Mouse (Mus musculus): Measurements from ENCODE around the gene Cfi. TPM values are rescaled to one million over a fixed set of nuclear protein-coding genes. Genes with fewer than 3 reads are reported as not detected.

The Cfi gene
- polyA plus RNA-seq, 1 experiment, result 0.04 TPM

DNA sequence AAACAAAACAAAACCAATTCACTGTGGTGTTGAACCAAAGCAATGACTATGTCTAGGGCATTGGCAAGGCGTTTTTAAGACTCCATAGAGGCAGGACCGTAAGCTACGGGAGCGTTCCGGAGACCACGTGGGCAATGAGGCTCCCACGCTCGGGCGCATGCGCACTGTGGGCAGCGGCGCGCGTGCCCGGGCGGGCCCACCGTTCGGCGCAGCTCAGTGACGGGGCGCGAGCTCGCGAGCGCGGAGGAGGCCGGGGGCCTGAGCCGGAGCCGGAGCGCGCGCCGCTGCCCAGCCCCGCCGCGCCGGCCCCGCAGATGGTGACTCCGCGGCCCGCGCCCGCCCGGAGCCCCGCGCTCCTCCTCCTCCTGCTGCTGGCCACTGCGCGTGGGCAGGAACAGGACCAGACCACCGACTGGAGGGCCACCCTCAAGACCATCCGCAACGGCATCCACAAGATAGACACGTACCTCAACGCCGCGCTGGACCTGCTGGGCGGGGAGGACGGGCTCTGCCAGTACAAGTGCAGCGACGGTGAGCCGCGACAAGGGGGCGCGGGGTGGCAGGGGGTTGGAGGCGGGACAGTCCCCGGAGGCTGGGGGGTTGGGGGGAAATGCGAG lies 42.8 kb downstream of the Cfi start, which contains the start of gene Pla2g12a:
Gene Pla2g12a (plus strand): TSS at position 202 of the 617 bp plus-strand sequence.
- TF ChIP-seq CTCF (IDR thresholded peaks at IDR 0.05; ENCODE audit: borderline replicate concordance, extremely low read depth, insufficient read depth, insufficient read length) (no peak; the same call in 1 of the 2 replicates), POLR2A (IDR thresholded peaks at IDR 0.05; ENCODE audit: borderline replicate concordance, extremely low read depth, insufficient read depth, insufficient read length, poor library complexity, severe bottlenecking) (peak; percentile 72)
- DNase-seq (ENCODE audit: low read depth), result peak; percentile 95

DNA sequence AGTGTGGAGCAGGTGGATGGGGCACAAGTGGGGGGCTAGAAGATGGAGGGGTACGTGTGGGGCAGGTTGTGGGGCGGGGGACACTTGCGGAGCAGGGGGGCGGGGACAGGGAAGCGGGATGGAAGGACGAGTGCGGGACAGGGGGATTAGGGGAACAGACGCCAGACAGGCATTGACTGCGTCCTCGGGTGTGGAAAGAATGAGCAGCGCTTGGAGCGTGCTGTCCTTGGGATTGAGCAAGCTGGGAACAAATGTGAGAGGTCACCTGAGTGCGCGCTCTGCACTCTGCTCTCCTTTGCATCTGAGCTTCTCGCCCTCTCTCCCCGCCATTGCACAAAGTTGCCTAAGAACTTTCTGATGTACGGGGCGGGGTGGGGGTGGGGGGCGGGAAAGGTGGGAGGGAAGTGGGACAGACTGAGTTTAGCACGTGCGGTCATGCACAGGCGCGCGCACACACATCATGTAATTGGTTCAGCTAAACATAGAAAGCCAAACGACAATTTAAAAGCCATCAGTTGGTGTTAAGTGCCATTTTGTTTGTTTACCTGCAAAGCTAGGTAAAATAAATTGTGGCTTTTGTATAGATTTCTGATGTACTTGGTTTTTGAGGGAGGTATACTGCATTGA lies 43.6 kb downstream of the Cfi start:
- TF ChIP-seq CTCF (IDR thresholded peaks at IDR 0.05; ENCODE audit: borderline replicate concordance, extremely low read depth, insufficient read depth, insufficient read length) (no peak), POLR2A (IDR thresholded peaks at IDR 0.05; ENCODE audit: borderline replicate concordance, extremely low read depth, insufficient read depth, insufficient read length, poor library complexity, severe bottlenecking) (no peak)
- DNase-seq (ENCODE audit: low read depth), result peak; percentile 64

DNA sequence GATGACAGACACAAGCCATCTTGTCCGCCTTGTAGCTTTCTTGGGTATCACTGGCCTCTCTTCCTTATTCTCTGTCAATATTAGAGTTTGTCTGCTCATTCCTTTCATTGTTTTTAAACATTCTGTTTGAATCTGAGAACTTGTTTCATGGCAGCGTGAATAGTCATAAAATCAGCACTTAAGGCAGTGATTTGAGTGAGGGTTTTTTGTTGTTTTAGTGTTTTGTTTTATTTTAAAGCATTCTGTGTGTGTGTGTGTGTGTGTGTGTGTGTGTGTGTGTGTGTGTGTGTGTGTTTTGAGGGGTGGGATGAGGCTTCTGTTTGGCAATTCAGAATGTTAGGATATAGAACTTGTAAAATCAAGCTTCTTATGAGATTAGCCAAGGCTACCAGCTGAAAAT lies 44.2 kb downstream of the Cfi start:
- TF ChIP-seq POLR2A (IDR thresholded peaks at IDR 0.05; ENCODE audit: borderline replicate concordance, extremely low read depth, insufficient read depth, insufficient read length, poor library complexity, severe bottlenecking) (no peak), CTCF (IDR thresholded peaks at IDR 0.05; ENCODE audit: borderline replicate concordance, extremely low read depth, insufficient read depth, insufficient read length) (no peak)
- no peak for DNase-seq (ENCODE audit: low read depth)

DNA sequence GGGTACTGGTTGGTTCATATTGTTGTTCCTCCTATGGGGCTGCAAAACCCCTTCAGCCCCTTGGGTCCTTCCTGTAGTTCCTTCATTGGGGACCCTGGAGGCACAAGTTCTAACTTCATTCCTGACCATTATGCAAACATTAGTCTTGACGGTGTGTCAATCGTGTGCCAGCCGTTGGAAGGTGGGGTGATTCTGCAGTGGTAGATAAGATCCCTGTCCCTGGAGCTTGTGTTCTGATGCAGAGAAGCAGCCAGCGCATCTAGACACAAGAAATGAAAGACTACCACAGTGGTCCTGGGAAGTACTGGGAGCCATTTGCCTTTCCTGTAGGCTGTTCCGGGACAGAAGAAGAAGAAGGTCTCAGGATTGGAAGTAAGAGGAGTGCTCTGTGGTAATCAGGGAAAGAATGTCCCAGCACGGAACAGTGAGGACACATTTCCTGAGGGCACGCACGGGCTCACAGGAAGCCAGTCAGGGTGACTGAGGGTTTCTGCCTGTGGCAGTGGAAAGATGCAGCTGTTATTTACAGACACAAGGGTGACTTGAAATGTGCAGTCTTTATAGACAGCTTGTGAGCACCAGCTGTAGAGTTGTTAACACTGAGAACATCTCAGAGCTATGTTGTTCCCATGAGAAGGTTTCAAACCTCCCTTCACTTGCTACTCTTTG lies 45.4 kb downstream of the Cfi start:
- DNase-seq (ENCODE audit: low read depth), result no peak
- TF ChIP-seq POLR2A (IDR thresholded peaks at IDR 0.05; ENCODE audit: borderline replicate concordance, extremely low read depth, insufficient read depth, insufficient read length, poor library complexity, severe bottlenecking), result no peak
- no peak for TF ChIP-seq CTCF (IDR thresholded peaks at IDR 0.05; ENCODE audit: borderline replicate concordance, extremely low read depth, insufficient read depth, insufficient read length)

DNA sequence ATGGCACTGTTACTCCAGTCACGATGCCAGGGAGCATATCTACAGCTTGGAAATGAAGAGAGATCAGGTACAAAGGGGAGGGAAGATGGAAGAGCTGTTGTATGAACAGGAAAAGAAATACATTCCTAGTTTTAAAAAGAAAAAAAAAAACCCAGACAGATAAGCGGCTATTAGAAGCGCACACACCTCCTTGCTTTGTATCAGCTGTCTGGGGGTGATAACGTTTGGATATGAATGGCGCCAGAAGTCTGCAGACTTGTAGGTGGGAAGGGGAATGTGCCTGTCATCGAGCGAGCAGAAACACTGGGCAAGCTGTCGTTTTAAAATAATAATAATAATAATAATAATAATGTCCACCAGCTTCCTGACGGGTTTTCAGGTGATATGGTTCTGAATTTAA lies 49.9 kb downstream of the Cfi start:
- TF ChIP-seq POLR2A (IDR thresholded peaks at IDR 0.05; ENCODE audit: borderline replicate concordance, extremely low read depth, insufficient read depth, insufficient read length, poor library complexity, severe bottlenecking), result no peak
- no peak for TF ChIP-seq CTCF (IDR thresholded peaks at IDR 0.05; ENCODE audit: borderline replicate concordance, extremely low read depth, insufficient read depth, insufficient read length)
- DNase-seq (ENCODE audit: low read depth), result no peak

DNA sequence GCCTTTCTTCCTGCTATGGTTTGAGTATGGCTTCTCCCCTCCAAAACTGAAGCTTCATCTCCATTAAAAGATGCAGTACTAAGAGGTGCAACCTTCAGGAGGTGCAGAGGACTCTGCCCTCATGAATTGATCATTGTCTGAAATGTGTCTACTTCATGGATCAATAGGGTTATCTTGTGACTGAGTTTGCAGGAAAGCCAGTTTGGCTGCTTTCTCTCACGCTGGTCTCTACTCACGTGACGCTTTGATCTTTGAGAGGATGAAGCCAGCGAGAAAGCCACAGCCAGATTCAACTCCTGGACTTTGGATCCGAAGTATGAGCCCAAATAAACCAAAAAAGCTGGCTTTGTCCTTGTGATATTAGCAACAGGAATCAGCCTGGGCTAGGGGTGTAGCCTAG lies 50.7 kb downstream of the Cfi start:
- DNase-seq (ENCODE audit: low read depth), result no peak
- TF ChIP-seq POLR2A (IDR thresholded peaks at IDR 0.05; ENCODE audit: borderline replicate concordance, extremely low read depth, insufficient read depth, insufficient read length, poor library complexity, severe bottlenecking) (no peak), CTCF (IDR thresholded peaks at IDR 0.05; ENCODE audit: borderline replicate concordance, extremely low read depth, insufficient read depth, insufficient read length) (no peak)

DNA sequence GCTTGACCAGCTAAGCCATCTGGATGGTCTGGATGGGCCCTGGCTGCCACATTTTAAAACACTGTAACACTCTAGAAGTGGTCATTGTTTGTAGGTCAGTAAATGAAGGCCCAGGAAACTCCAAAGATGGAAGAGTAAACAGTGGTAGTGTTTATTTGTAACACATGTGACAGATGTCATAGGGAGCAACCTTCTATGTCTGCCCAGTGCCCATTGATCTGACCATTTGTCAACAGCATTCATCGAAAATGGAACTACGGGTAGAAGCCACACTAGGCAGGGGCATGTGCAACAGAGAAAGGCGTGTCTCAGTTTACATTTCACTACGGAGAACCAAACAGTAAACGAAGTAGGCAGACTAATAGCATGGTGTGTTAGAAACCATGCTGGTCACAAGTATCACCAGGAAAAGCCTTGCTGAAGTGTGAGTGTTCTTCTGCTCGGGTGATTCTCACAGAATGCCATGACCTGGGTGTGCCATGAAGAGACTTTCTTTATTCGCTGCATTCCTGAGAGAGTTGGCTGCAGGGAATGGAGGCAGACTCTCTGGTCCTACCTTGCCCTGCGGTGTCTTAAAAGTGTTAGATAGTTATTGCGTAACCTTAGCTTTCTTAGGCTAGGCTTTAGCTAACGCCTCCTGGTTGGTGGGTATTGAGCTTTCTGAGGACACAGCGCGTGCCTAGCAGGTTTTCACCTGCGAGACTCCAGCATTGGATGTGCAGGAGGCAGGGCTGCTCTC lies 52.3 kb downstream of the Cfi start:
- TF ChIP-seq CTCF (IDR thresholded peaks at IDR 0.05; ENCODE audit: borderline replicate concordance, extremely low read depth, insufficient read depth, insufficient read length), result no peak
- TF ChIP-seq POLR2A (IDR thresholded peaks at IDR 0.05; ENCODE audit: borderline replicate concordance, extremely low read depth, insufficient read depth, insufficient read length, poor library complexity, severe bottlenecking), result no peak
- no peak for DNase-seq (ENCODE audit: low read depth)

DNA sequence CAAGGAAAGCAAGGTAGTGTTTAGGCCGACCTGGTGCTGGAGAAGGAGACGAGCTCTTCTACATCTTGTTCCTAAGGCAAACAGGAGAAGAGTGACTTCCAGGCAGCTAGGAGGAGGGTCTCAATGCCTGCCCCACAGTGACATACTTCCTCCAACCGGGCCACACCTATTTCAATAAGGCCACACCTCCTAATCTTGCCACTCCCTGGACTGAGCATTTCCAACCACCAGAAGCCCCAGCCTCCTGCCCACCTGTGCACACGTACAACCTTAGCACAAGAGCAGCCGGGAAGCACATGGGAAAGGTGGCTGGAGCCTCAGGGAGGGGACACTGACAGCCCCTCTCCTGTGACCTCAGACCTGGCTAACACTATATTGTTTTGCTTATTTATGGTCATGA lies 56.3 kb downstream of the Cfi start:
- TF ChIP-seq POLR2A (IDR thresholded peaks at IDR 0.05; ENCODE audit: borderline replicate concordance, extremely low read depth, insufficient read depth, insufficient read length, poor library complexity, severe bottlenecking) (no peak), CTCF (IDR thresholded peaks at IDR 0.05; ENCODE audit: borderline replicate concordance, extremely low read depth, insufficient read depth, insufficient read length) (no peak)
- no peak for DNase-seq (ENCODE audit: low read depth)

DNA sequence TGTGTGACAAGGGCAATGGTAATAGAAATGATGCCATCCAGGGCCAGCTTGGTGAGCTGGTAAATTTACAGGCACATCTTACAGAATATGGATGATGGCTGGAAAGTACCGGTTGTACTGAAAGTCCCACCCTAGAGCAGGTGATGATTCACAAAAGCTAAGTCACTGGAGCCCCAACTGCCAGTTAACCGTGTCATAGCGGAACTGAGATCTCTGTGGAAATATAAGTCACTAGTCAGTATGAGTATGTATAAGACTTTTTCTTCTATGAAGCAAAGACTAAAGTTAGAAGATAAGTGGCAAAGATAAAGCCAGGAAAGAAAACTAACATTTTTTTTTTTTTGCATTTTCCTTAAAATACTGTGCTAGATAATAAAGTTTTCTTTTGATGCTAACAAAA lies 57.5 kb downstream of the Cfi start:
- no peak for DNase-seq (ENCODE audit: low read depth)
- TF ChIP-seq POLR2A (IDR thresholded peaks at IDR 0.05; ENCODE audit: borderline replicate concordance, extremely low read depth, insufficient read depth, insufficient read length, poor library complexity, severe bottlenecking), result no peak
- no peak for TF ChIP-seq CTCF (IDR thresholded peaks at IDR 0.05; ENCODE audit: borderline replicate concordance, extremely low read depth, insufficient read depth, insufficient read length)

DNA sequence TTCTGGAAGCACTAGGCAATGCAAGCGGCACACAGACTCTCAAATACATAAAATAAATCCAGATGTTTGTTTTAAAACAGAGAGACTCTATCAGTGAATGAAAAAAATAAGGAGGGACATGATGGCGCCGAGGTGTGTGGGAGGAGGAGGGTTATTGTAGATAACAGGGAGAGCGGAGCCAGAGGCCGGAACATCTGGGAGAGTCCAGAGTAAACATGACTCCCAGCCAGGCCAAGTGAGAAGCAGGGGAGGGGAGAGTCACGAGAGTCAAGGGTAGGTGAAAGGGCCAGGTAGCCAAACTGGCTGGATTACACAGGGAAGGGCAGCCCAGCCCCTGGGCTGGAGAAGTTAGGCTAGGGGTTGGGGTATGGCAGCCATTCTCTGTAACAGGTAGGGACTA lies 60.9 kb downstream of the Cfi start:
- TF ChIP-seq POLR2A (IDR thresholded peaks at IDR 0.05; ENCODE audit: borderline replicate concordance, extremely low read depth, insufficient read depth, insufficient read length, poor library complexity, severe bottlenecking), result no peak
- no peak for DNase-seq (ENCODE audit: low read depth)

DNA sequence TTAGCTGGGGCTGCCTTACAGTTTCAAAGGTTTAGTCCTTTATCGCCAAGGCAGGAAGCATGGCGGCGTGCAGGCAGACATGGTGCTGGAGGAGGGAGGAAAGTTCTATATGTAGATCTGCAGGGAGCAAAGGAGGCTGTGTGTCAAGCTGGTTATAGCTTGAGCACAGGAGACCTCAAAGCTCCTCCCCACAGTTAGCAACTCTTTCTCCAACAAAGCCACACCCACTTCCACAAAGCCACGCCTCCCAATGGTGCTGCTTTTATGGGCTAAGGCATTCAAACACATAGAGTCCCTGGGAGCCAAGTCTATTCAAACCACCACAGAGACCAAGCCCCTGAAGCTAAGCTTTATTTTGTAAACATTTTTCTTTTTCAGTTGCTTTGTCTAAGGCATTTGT lies 63.2 kb downstream of the Cfi start:
- no peak for DNase-seq (ENCODE audit: low read depth)
- TF ChIP-seq CTCF (IDR thresholded peaks at IDR 0.05; ENCODE audit: borderline replicate concordance, extremely low read depth, insufficient read depth, insufficient read length), result no peak
- no peak for TF ChIP-seq POLR2A (IDR thresholded peaks at IDR 0.05; ENCODE audit: borderline replicate concordance, extremely low read depth, insufficient read depth, insufficient read length, poor library complexity, severe bottlenecking)
